Mouse (Mus musculus) cortical plate, adult 2 months (tissue): ENCODE measurements around the gene Gm5767. TPM values are rescaled to one million over a fixed set of nuclear protein-coding genes. Genes with fewer than 3 reads are reported as not detected.

ENCODE experiments used
- H3K27ac ChIP-seq: fragments of 200-500 bp; 2 replicates; pipeline ENCODE4 v1.5.1; 2012; ENCODE audit warnings: low read length, control low read depth, inconsistent platforms; ENCODE audit not compliant: insufficient read depth
- H3K4me1 ChIP-seq: fragments of 200-500 bp; 2 replicates; pipeline ENCODE4 v1.6.1; 2011; ENCODE audit warnings: low read length; ENCODE audit not compliant: control insufficient read depth, insufficient read depth
- H3K4me3 ChIP-seq: fragments of 200-500 bp; 2 replicates; pipeline ENCODE4 v1.5.1; 2011; ENCODE audit warnings: mild to moderate bottlenecking, low read length, control low read depth; ENCODE audit not compliant: insufficient read depth
- CTCF ChIP-seq: fragments of 200-500 bp; IDR thresholded peaks from 2 replicates; pipeline ENCODE4 v1.5.1; 2011; ENCODE audit warnings: mild to moderate bottlenecking, control low read depth, low read length; ENCODE audit not compliant: insufficient read depth; ENCODE audit errors: extremely low read depth
- POLR2A ChIP-seq: fragments of 200-500 bp; IDR thresholded peaks from 2 replicates; pipeline ENCODE4 v1.6.1; 2011; ENCODE audit warnings: mild to moderate bottlenecking, low read length, control low read depth; ENCODE audit not compliant: insufficient read depth; ENCODE audit errors: extremely low read depth
- polyA plus RNA-seq: library from polyadenylated mRNA; depleted of rRNA; stranded (reverse); fragments of >200 nt; gene quantifications from 2 replicates; pipeline ENCODE4 v1.2.3, GENCODE M21; 2012

Gm5767 gene
- polyA plus RNA-seq, 1 experiment = not detected

DNA sequence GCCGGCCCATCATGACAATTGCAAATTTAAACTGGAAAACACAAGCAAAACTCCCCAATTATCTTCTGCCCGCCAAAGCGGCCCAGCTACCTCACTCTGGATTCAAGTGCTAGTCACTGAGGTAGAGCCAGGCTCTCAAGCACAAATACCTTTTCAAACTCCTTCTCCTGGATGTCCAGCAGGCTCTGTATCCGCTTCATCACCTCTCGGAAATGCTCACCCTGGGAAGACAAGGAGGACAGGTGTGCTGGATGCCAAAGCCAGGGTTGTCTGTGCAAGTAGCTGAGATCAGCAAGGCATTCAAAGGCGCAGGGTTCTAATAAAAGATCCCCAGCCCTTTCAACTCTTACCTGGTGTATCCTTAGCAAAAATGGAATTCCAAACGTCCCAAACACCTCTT lies 10.6 kb downstream of the Gm5767 start:
- H3K4me3 ChIP-seq = no peak overlapping the region
- TF ChIP-seq CTCF = no peak
- no peak for TF ChIP-seq POLR2A
- H3K27ac ChIP-seq = no peak overlapping the region
- H3K4me1 ChIP-seq = peaks cover 3% of the 10 kb centered on the region

DNA sequence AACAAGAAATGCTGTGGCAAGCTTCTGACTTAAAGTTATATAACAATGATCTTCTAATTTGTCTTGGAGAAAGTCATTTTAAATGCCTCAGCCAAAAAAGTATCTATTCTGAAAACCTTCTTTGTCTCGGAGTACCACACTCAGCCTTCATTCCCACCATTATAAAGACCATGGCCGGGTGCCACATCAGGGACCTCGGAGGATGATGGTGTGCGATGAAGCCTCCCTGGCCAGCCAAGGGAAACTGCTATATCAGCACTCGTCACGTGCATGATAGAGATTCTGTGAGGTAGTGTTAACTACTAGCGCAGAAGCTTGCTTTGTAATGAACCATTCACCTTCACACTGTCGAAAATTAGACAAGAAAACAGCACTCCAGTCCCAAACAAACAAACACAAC lies 19.0 kb downstream of the Gm5767 start:
- H3K4me1 ChIP-seq = no peaks in the 10 kb centered on the region
- H3K4me3 ChIP-seq = no peak overlapping the region
- H3K27ac ChIP-seq = no peak overlapping the region
- TF ChIP-seq CTCF = no peak
- TF ChIP-seq POLR2A = no peak

DNA sequence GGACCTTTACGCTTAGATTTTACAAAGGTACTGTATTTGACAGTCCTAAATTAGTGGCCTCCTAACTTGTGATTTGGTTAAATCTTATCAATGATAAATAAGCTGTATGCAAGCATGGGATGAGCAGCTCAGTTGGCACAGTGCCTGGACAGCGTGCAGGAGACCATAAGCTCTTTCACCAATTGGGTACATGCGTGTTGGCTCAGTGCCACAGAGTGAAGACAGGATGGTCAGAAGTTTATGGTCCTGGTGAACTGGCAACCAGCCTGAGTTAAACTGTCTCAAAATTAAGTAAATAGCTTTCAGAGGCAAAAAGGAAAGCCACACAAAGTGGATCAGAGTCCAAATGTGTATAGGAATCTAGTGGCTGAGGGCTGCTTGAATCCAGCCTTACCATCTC lies 20.0 kb downstream of the Gm5767 start:
- Histone ChIP-seq H3K4me3 (no peak overlapping the region), H3K4me1 (0 out of 2 replicates have a peak, but pooled peaks cover 1% of the 10 kb centered on the region), H3K27ac (no peak overlapping the region)
- TF ChIP-seq CTCF (no peak), POLR2A (no peak)

DNA sequence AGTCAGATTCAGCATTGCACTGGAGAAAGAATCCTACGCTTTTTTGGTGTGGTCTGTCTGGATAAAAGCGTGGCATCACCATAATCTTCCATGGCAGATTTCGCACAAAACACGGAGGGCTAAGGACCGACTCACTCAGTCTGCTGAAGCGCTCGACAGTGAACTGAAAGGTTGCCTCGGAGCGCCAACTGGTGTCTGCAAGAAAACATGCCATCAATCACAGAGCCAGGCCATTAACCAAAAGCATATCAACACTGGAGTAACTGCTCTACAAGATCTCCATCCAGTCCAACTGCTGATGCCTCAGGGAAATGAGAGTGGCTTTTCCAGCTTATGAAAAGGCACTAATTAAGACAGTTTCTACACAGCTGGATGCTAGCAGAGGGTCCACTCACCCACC lies 31.4 kb downstream of the Gm5767 start:
- Histone ChIP-seq H3K27ac (no peak overlapping the region), H3K4me3 (no peak overlapping the region), H3K4me1 (peaks cover 9% of the 10 kb centered on the region)
- TF ChIP-seq POLR2A (no peak), CTCF (no peak)

DNA sequence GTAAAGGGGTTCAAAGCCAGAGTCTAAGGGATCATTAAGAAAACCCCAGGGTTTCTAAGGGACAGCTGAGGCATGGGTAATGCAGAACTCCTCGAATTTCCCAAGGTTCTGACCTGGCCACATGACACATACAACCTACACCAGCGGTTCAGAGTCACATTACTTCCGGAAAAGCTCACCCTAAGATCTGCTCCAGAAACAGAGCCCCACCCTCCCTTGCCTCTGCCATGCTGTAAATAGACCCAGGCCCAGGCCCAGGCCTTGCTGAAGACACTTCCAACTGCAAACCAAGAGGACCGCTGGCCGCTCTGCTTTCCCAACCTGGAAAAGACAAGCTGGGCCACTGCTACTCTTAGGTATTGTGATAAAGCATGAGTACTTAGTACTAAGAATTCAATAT lies 34.3 kb downstream of the Gm5767 start:
- Histone ChIP-seq H3K27ac (no peak overlapping the region), H3K4me3 (no peak overlapping the region), H3K4me1 (peaks cover 12% of the 10 kb centered on the region)
- TF ChIP-seq POLR2A = no peak
- TF ChIP-seq CTCF = no peak

DNA sequence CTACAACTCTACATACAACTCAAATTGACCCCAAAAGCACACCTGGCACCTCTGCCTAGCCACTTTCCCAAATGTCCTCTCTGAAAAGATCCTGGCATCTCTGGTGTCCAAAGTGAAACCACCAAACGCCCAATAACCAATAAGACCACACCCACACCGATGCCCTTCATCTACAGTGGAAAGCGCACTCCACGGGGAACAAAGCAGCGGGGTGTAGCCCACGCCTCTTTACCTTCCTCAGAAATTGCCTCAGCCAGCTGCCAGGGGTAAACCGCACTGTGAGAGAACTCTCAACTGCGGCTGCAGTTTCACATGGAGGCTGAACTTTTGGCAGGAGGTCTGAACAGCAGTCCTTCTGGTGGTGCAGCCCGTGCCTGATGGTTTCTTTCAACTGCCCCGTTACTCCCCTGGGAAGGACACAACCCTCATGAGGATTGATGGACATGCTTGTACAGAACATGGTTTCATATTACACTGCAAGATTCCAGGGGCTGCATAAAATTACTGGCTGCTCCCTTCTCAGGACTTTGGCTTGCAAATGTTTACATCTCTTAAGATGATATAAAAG lies 35.0 kb downstream of the Gm5767 start:
- TF ChIP-seq CTCF = no peak
- TF ChIP-seq POLR2A = no peak
- Histone ChIP-seq H3K4me3 (no peak overlapping the region), H3K27ac (no peak overlapping the region), H3K4me1 (peaks cover 12% of the 10 kb centered on the region)

DNA sequence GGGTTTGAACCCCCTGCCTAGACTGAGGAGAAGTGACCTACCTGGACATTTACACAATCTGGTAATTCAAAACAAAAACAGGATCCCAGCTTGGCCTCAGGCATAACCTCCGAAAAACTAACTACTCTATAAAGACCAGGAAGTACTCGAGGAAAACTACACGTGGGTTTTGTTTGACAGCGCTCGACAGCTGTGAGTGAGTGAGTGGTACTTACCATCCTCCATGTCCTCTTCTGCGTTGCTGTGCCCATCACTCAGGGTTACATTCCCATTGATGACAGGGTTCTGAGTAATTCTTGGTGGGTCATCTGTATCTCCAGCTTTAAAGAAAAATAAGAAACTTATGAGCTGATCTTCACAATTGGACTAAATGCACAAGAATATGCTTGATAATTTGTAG lies 35.7 kb downstream of the Gm5767 start:
- no peak overlapping the region for H3K4me3 ChIP-seq
- no peak for TF ChIP-seq POLR2A
- TF ChIP-seq CTCF = no peak
- no peak overlapping the region for H3K27ac ChIP-seq

DNA sequence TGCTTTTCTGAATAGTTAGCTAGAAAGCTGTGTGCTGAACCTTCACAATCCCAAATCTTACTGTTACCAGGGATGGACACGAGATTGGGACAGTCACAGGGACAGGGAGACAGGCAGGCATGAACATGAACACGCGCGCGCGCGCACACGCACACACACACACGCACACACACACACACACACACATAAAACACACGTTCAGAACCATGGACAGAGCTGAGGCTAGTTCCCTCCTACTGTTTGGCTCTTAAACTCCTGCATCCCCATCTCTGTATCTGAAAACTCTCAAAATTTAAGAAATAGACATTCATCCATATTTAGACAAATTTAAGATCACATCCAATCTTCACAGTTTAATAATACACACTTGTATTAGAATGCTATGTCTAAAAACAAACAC lies 37.2 kb downstream of the Gm5767 start:
- Histone ChIP-seq H3K4me1 (peaks cover 12% of the 10 kb centered on the region), H3K4me3 (no peak overlapping the region), H3K27ac (no peak overlapping the region)
- no peak for TF ChIP-seq POLR2A
- TF ChIP-seq CTCF = no peak

More for the DNA sequence above, 35.7 kb downstream of the Gm5767 start:
- peaks cover 12% of the 10 kb centered on the region for H3K4me1 ChIP-seq

DNA sequence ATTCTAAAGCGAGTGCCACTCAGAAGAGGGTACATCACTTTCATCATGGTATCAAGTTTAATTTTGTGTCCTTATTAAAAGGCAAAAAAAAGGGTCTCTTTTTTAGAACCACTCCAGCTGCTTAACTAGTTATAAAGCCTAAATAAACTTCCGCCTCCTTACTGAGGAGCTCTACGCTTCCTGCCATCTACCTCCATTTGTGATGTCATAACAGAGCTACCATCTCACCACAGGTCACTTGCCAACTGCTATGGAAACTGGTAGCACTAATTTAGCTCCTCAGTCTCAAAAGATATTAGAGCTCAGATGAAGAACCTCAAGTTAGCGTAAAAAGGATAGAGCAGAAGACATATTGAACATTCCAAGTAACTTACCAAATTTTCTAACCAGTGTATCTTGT lies 39.9 kb downstream of the Gm5767 start:
- H3K4me1 ChIP-seq = peaks cover 14% of the 10 kb centered on the region
- H3K4me3 ChIP-seq = no peak overlapping the region
- no peak for TF ChIP-seq CTCF
- no peak for TF ChIP-seq POLR2A
- no peak overlapping the region for H3K27ac ChIP-seq

DNA sequence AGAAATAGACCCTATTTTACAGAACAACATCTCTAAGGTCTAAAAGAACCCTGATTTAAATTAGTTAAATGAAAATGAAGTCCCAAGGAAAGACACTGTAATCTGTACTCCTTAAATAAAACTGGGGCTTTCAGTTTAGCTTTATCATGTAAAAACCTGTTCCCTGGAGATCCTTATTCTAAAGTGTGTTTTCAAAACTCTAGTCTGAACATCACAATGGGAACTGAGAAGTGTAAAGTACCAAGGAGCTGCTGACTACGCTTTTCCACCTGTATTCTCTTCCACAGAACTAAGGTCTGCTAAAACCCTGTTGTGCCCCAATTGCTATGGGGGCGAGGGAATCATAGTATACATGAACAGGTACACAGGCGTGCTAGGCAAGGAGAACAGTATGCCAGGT lies 43.5 kb downstream of the Gm5767 start:
- Histone ChIP-seq H3K4me1 (peaks cover 7% of the 10 kb centered on the region), H3K4me3 (no peak overlapping the region), H3K27ac (no peak overlapping the region)
- TF ChIP-seq CTCF (no peak), POLR2A (no peak)
